Mouse (Mus musculus): ENCODE measurements around the gene Vmn2r45. TPM values are rescaled to one million over a fixed set of nuclear protein-coding genes. Genes with fewer than 3 reads are reported as not detected.
"Not testable (repeated sequence)": the region's sequence is repeated elsewhere in the genome, so short reads cannot be mapped to it uniquely, and the experiment has no call there.

The Vmn2r45 gene
- total RNA-seq (2021), result not detected

- not testable (repeated sequence) for DNase-seq (ENCODE audit: extremely low spot score in 1 of 2, low spot score in 1 of 2)
Measured at GRCm38 (mm10) chr7:8488975-8489374, at the start of gene Vmn2r45. TSS of gene Vmn2r45 (minus strand) at chr7:8489075.

Other genes with a start within 250 kb of the Vmn2r45 start
- not detected for gene Vmn2r43, start 228.5 kb downstream of the Vmn2r45 start, total RNA-seq (2021)
- gene Vmn2r44, start 105.7 kb downstream of the Vmn2r45 start, total RNA-seq (2021), result not detected

Measured in layer of hippocampus, postnatal 25 days (tissue).